Mouse (Mus musculus) adrenal gland (tissue): ENCODE measurements around the gene Tmem147.

ENCODE experiments used
- intact Hi-C: fragments of 180-260 bp; cut with DNase I; formaldehyde crosslinking; loops from one replicate; pipeline ENCODE4 v1.15.1; 2025

Tmem147 gene

GRCm38 (mm10) chr7:30728739-30729395 lies 473 bp downstream of the Tmem147 start:
- intact Hi-C loops, result no loop called here

GRCm38 (mm10) chr7:30728214-30728613 lies 1.1 kb downstream of the Tmem147 start:
- intact Hi-C loops, result no loop called here

GRCm38 (mm10) chr7:30723274-30723953 lies 5.9 kb downstream of the Tmem147 start:
- intact Hi-C loops, result no loop called here

GRCm38 (mm10) chr7:30721286-30721685 lies 8.1 kb downstream of the Tmem147 start:
- intact Hi-C loops, result no loop called here

- intact Hi-C loops, result no loop called here
Observed at GRCm38 (mm10) chr7:30719669-30720068, 9.7 kb downstream of the Tmem147 start.

- intact Hi-C loops, result no loop called here
Observed at GRCm38 (mm10) chr7:30717716-30718046, 11.7 kb downstream of the Tmem147 start.

GRCm38 (mm10) chr7:30717006-30717715 lies 12.2 kb downstream of the Tmem147 start:
- intact Hi-C loops, result no loop called here

- intact Hi-C loops, result no loop called here
Observed at GRCm38 (mm10) chr7:30711942-30712341, 17.4 kb downstream of the Tmem147 start, which contains the start of gene Atp4a. Atp4a (plus strand) TSS chr7:30712209.

GRCm38 (mm10) chr7:30707441-30707840 lies 21.9 kb downstream of the Tmem147 start:
- intact Hi-C loops, result no loop called here

- intact Hi-C loops, result no loop called here
Observed at GRCm38 (mm10) chr7:30706214-30706882, 23.0 kb downstream of the Tmem147 start.

- intact Hi-C loops, result no loop called here
Observed at GRCm38 (mm10) chr7:30698589-30698988, 30.8 kb downstream of the Tmem147 start, which contains the start of gene 2200002J24Rik. 2200002J24Rik (plus strand) TSS chr7:30698926.

- intact Hi-C loops, result no loop called here
Observed at GRCm38 (mm10) chr7:30698101-30698500, 31.2 kb downstream of the Tmem147 start.

- intact Hi-C loops, result no loop called here
Observed at GRCm38 (mm10) chr7:30688325-30688724, 41.0 kb downstream of the Tmem147 start.

- intact Hi-C loops, result no loop called here
Observed at GRCm38 (mm10) chr7:30683425-30683824, 45.9 kb downstream of the Tmem147 start.

GRCm38 (mm10) chr7:30681897-30682296 lies 47.4 kb downstream of the Tmem147 start:
- intact Hi-C loops, result no loop called here

- intact Hi-C loops, result loop anchor here (10.0 kb wide), 1 partner anchor 86 kb away; the partner anchor contains the start of gene Dmkn
Observed at GRCm38 (mm10) chr7:30678263-30678975, 50.9 kb downstream of the Tmem147 start.
